Comparison of ENCODE assay signal across 9 mouse cellular contexts in genomic region chr4:135079859-135080640, GRCm38 (mm10). TPM values are rescaled to one million over a fixed set of nuclear protein-coding genes. Genes with fewer than 3 reads are reported as not detected.
DNase-seq lines count a peak whose midpoint lies in the region; ATAC-seq and TF ChIP-seq lines count a peak whose summit lies in the region.
"Had no signal": no experiment of that assay in that cellular context is flagged by ENCODE, and none has a peak within 500 bp of the region (broad histone marks: within the 10 kb centered on the region; RNA-seq: fewer than 3 reads in every experiment).

No protein-coding gene starts in this region.

- peak; percentile 26 to 27 for DNase-seq in right cerebral cortex, postnatal 10 days (ENCODE audit: low spot score in 2 of 2)
- no peak for DNase-seq in right cerebral cortex, adult 18-20 months
- no peak for DNase-seq in limb, embryonic 14.5 days (ENCODE audit: low spot score)
- DNase-seq in thymus, postnatal 10 days (ENCODE audit: low spot score in 2 of 2), result peak; percentile 72 to 74
- no peak for DNase-seq in cerebellum, postnatal 10 days
- DNase-seq in cerebellum, adult 9-10 months, result no peak
- DNase-seq in yolk sac, embryonic 10.5 days (ENCODE audit: low spot score), result no peak

- no peak for TF ChIP-seq POLR2A in bone marrow, adult 2 months (IDR thresholded peaks at IDR 0.05; ENCODE audit: borderline replicate concordance, control insufficient read depth, low read depth, low read length)
- no peak for TF ChIP-seq POLR2A in limb, embryonic 14.5 days (IDR thresholded peaks at IDR 0.05; ENCODE audit: borderline replicate concordance, extremely low read depth, insufficient read depth, insufficient read length)

- no peaks in the 10 kb centered on the region for H3K36me3 ChIP-seq in limb, embryonic 14.5 days (ENCODE audit: control insufficient read depth, insufficient read depth, low read length)

- H3K4me3 ChIP-seq in bone marrow, adult 2 months (replicated peaks; ENCODE audit: control insufficient read depth, low read depth, low read length), result no peak overlapping the region
- H3K4me3 ChIP-seq in limb, embryonic 14.5 days (replicated peaks; ENCODE audit: low read length), result no peak overlapping the region

- H3K9ac ChIP-seq in limb, embryonic 14.5 days (ENCODE audit: low read depth, low read length, severe bottlenecking), result no peak overlapping the region

- H3K27me3 ChIP-seq in limb, embryonic 14.5 days (ENCODE audit: control insufficient read depth, insufficient read depth, low read length), result no peaks in the 10 kb centered on the region

- no peak overlapping the region for H3K4me2 ChIP-seq in limb, embryonic 14.5 days (replicated peaks; ENCODE audit: low read depth, low read length, severe bottlenecking)

- H3K27ac ChIP-seq in bone marrow, adult 2 months (ENCODE audit: control insufficient read depth, insufficient read depth, low read depth, low read length, poor library complexity), result peak overlapping the region; percentile 7; the same call in 1 of the 2 replicates
- no peak overlapping the region for H3K27ac ChIP-seq in limb, embryonic 14.5 days (replicated peaks; ENCODE audit: low read depth, low read length)

- H3K9me3 ChIP-seq in limb, embryonic 14.5 days (ENCODE audit: control insufficient read depth, low read length), result no peaks in the 10 kb centered on the region

- TF ChIP-seq CTCF in bone marrow, adult 2 months (IDR thresholded peaks at IDR 0.05; ENCODE audit: control insufficient read depth, insufficient read depth, low read length), result no peak

- ATAC-seq in limb, embryonic 14.5 days (ENCODE audit: low FRiP score, low read depth), result 0 out of 2 replicates have a peak, but pooled peaks have one; percentile 28

- 6% methylated on average over 23 of the region's 23 CpGs for WGBS in bone marrow, adult 2 months
- WGBS in limb, embryonic 14.5 days, result 51% methylated on average over 23 of the region's 23 CpGs

- H3K4me1 ChIP-seq in bone marrow, adult 2 months (ENCODE audit: control insufficient read depth, insufficient read depth, low read length), result no peaks in the 10 kb centered on the region; the same call in 1 of the 2 replicates
- H3K4me1 ChIP-seq in limb, embryonic 14.5 days (ENCODE audit: control insufficient read depth, insufficient read depth, low read length), result peaks cover 9% of the 10 kb centered on the region

RNA-seq across cellular contexts. Expression of gene Runx3, which starts 40.4 kb away (rescaled TPM):
- polyA plus RNA-seq in bone marrow, adult 2 months (2011; ENCODE audit: insufficient read depth, insufficient read length, low replicate concordance, missing spikeins), result 7.0 and 20.8 TPM in 2 replicates
- 11.1 and 18.3 TPM in 2 replicates for polyA plus RNA-seq in limb, embryonic 14.5 days (2012; rRNA removed)
- polyA plus RNA-seq in limb, embryonic 14.5 days (2014; fragmentation: Nextera tagmentation; extraction: Ambion mirVana), result 6.3 and 7.7 TPM in 2 replicates
- polyA plus RNA-seq: neural tube, embryonic 14.5 days had no signal

Comparison
In these comparisons a context has a peak if more than half of its experiments do, and no peak if none do; other contexts are left out.
1. DNase-seq: peak in right cerebral cortex, postnatal 10 days (2 of 2) and thymus, postnatal 10 days (2 of 2); none in right cerebral cortex, adult 18-20 months (single experiment), limb, embryonic 14.5 days (single experiment), cerebellum, postnatal 10 days (0 of 2), cerebellum, adult 9-10 months (single experiment) and yolk sac, embryonic 10.5 days (single experiment).